Mouse (Mus musculus) hindbrain, embryonic 14.5 days (tissue): ENCODE data around the gene Ccdc3. TPM values are rescaled to one million over a fixed set of nuclear protein-coding genes. Genes with fewer than 3 reads are reported as not detected.
"Not testable (repeated sequence)": the region's sequence is repeated elsewhere in the genome, so short reads cannot be mapped to it uniquely, and the experiment has no call there.

Source experiments
- ATAC-seq: fragments of 200-750 bp; cut with Nextera tagmentation; 2 replicates; pipeline ENCODE4 v1.8.0; 2017; ENCODE audit warnings: moderate number of reproducible peaks, mild to moderate bottlenecking, moderate TSS enrichment, moderate library complexity; ENCODE audit not compliant: low FRiP score
- DNase-seq: peaks from one replicate; pipeline ENCODE4 v3.0.0-alpha.2; 2015; ENCODE audit warnings: low spot score
- H3K27ac ChIP-seq: fragments of 300-500 bp; sonication (generic); 2 replicates; pipeline ENCODE4 v1.5.1; 2014; ENCODE audit warnings: mild to moderate bottlenecking, moderate library complexity
- H3K27me3 ChIP-seq: fragments of 300-500 bp; sonication (generic); 2 replicates; pipeline ENCODE4 v1.6.1; 2014; ENCODE audit warnings: mild to moderate bottlenecking, low read length, mixed read lengths; ENCODE audit not compliant: control insufficient read depth, insufficient read depth
- H3K36me3 ChIP-seq: fragments of 300-500 bp; sonication (generic); replicated peaks from 2 replicates; pipeline ENCODE4 v1.6.1; 2014; ENCODE audit not compliant: control insufficient read depth, insufficient read depth
- H3K4me1 ChIP-seq: fragments of 300-500 bp; sonication (generic); replicated peaks from 2 replicates; pipeline ENCODE4 v1.6.1; 2014; ENCODE audit warnings: antibody characterized with exemption, low read length, mixed read lengths; ENCODE audit not compliant: control insufficient read depth, insufficient read depth
- H3K4me2 ChIP-seq: fragments of 300-500 bp; sonication (generic); replicated peaks from 2 replicates; pipeline ENCODE4 v1.6.1; 2014; ENCODE audit warnings: mild to moderate bottlenecking, moderate library complexity
- H3K4me3 ChIP-seq: fragments of 300-500 bp; sonication (generic); replicated peaks from 2 replicates; pipeline ENCODE4 v1.5.1; 2014; ENCODE audit warnings: mild to moderate bottlenecking, low read length
- H3K9ac ChIP-seq: fragments of 300-500 bp; sonication (generic); 2 replicates; pipeline ENCODE4 v1.6.1; 2014
- H3K9me3 ChIP-seq: fragments of 300-500 bp; sonication (generic); 2 replicates; pipeline ENCODE4 v1.6.1; 2016; ENCODE audit warnings: low read length; ENCODE audit not compliant: control insufficient read depth
- WGBS: fragments of 180-500 bp; shearing (Covaris S2); extraction: QIAGEN DNeasy Blood & Tissue Kit; methylation state at CpG from one replicate; pipeline ENCODE4 v1.1.7; 2014; 5-methylcytosine and 5-hydroxymethylcytosine counted together
- polyA plus RNA-seq: library from polyadenylated mRNA; unstranded; fragments of >200 nt; fragmentation: Nextera tagmentation; extraction: Ambion mirVana; gene quantifications from 2 replicates; pipeline ENCODE4 v1.2.1, GENCODE M21; 2014

Gene Ccdc3
- 13.9 and 16.6 TPM in 2 replicates for polyA plus RNA-seq

GRCm38 (mm10) chr2:5137500-5138286, at the start of gene Ccdc3:
TSS of gene Ccdc3 (plus strand) at chr2:5137776.
- ATAC-seq: peak; percentile 61; the same call in 1 of the 2 replicates
- under 1% methylated on average over 74 of the region's 78 CpGs for WGBS
- 0 out of 2 replicates have a peak, but pooled peaks cover 4% of the 10 kb centered on the region for H3K9me3 ChIP-seq
- DNase-seq: no peak
- H3K9ac ChIP-seq: peak within 1 kb of the TSS; percentile 49
- no peaks in the 10 kb centered on the region for H3K36me3 ChIP-seq
- peaks cover 6% of the 10 kb centered on the region; the same call in 1 of the 2 replicates for H3K4me1 ChIP-seq
- peak within 1 kb of the TSS; percentile 71 for H3K4me2 ChIP-seq
- peak within 1 kb of the TSS; percentile 44 for H3K4me3 ChIP-seq
- peaks cover 34% of the 10 kb centered on the region for H3K27me3 ChIP-seq
- no peak within 1 kb of the TSS for H3K27ac ChIP-seq

- peak; percentile 73 for ATAC-seq
- not testable (repeated sequence) for H3K27ac ChIP-seq, H3K36me3 ChIP-seq, H3K4me1 ChIP-seq, H3K9ac ChIP-seq, H3K27me3 ChIP-seq, H3K4me2 ChIP-seq, H3K4me3 ChIP-seq, H3K9me3 ChIP-seq
- 100% methylated on average over 3 of the region's 4 CpGs for WGBS
- peak; percentile 77 for DNase-seq
These were observed 47.2 kb upstream of the Ccdc3 start for GRCm38 (mm10) chr2:5090385-5090784.

GRCm38 (mm10) chr2:5094876-5095275, 42.7 kb upstream of the Ccdc3 start:
- Histone ChIP-seq H3K4me2 (no peak overlapping the region), H3K27me3 (no peaks in the 10 kb centered on the region), H3K9ac (no peak overlapping the region), H3K4me3 (no peak overlapping the region), H3K4me1 (0 out of 2 replicates have a peak, but pooled peaks cover 5% of the 10 kb centered on the region), H3K36me3 (no peaks in the 10 kb centered on the region), H3K9me3 (no peaks in the 10 kb centered on the region), H3K27ac (no peak overlapping the region)
- no peak for DNase-seq
- ATAC-seq: no peak
- WGBS: 88% methylated on average over 5 of the region's 5 CpGs

GRCm38 (mm10) chr2:5095316-5095715, 42.3 kb upstream of the Ccdc3 start:
- WGBS: 36% methylated on average over 1 of the region's 1 CpGs
- no peak overlapping the region for H3K4me3 ChIP-seq
- no peaks in the 10 kb centered on the region for H3K27me3 ChIP-seq
- H3K9ac ChIP-seq: no peak overlapping the region
- no peak for ATAC-seq
- no peak for DNase-seq
- H3K9me3 ChIP-seq: no peaks in the 10 kb centered on the region
- H3K4me2 ChIP-seq: no peak overlapping the region
- peaks cover 5% of the 10 kb centered on the region; the same call in 1 of the 2 replicates for H3K4me1 ChIP-seq
- no peaks in the 10 kb centered on the region for H3K36me3 ChIP-seq
- H3K27ac ChIP-seq: no peak overlapping the region

- no peaks in the 10 kb centered on the region for H3K27me3 ChIP-seq
- H3K9ac ChIP-seq: peak overlapping the region; percentile 35
- H3K4me2 ChIP-seq: peak overlapping the region; percentile 55
- H3K4me1 ChIP-seq: peaks cover 5% of the 10 kb centered on the region; the same call in 1 of the 2 replicates
- 20% methylated on average over 20 of the region's 20 CpGs for WGBS
- DNase-seq (no peak), ATAC-seq (peak; percentile 58; the same call in 1 of the 2 replicates)
- H3K9me3 ChIP-seq: no peaks in the 10 kb centered on the region
- H3K36me3 ChIP-seq: no peaks in the 10 kb centered on the region
- H3K27ac ChIP-seq: peak overlapping the region; percentile 68
- H3K4me3 ChIP-seq: peak overlapping the region; percentile 23; the same call in 1 of the 2 replicates
These were observed 39.7 kb upstream of the Ccdc3 start for GRCm38 (mm10) chr2:5097786-5098445.

- Histone ChIP-seq H3K4me1 (peaks cover 5% of the 10 kb centered on the region; the same call in 1 of the 2 replicates), H3K9me3 (no peaks in the 10 kb centered on the region), H3K4me2 (no peak overlapping the region), H3K27ac (no peak overlapping the region), H3K36me3 (no peaks in the 10 kb centered on the region), H3K27me3 (no peaks in the 10 kb centered on the region), H3K9ac (no peak overlapping the region), H3K4me3 (no peak overlapping the region)
- no peak for ATAC-seq
- 79% methylated on average over 6 of the region's 6 CpGs for WGBS
- peak; percentile 22 for DNase-seq
These were observed 38.4 kb upstream of the Ccdc3 start for GRCm38 (mm10) chr2:5099176-5099575.

GRCm38 (mm10) chr2:5101743-5102245, 35.8 kb upstream of the Ccdc3 start:
- Histone ChIP-seq H3K36me3 (no peaks in the 10 kb centered on the region), H3K4me3 (no peak overlapping the region), H3K4me2 (no peak overlapping the region), H3K27ac (no peak overlapping the region), H3K4me1 (peaks cover 5% of the 10 kb centered on the region; the same call in 1 of the 2 replicates), H3K9ac (no peak overlapping the region), H3K9me3 (peaks cover 8% of the 10 kb centered on the region), H3K27me3 (no peaks in the 10 kb centered on the region)
- no peak for ATAC-seq
- no peak for DNase-seq
- 86% methylated on average over 10 of the region's 10 CpGs for WGBS

- H3K9me3 ChIP-seq: peaks cover 19% of the 10 kb centered on the region
- no peak overlapping the region for H3K27ac ChIP-seq
- WGBS: 73% methylated on average over 1 of the region's 1 CpGs
- no peak for ATAC-seq
- no peak overlapping the region for H3K4me2 ChIP-seq
- no peak overlapping the region for H3K4me3 ChIP-seq
- no peaks in the 10 kb centered on the region for H3K36me3 ChIP-seq
- no peak for DNase-seq
- H3K4me1 ChIP-seq: peaks cover 5% of the 10 kb centered on the region; the same call in 1 of the 2 replicates
- H3K27me3 ChIP-seq: no peaks in the 10 kb centered on the region
- H3K9ac ChIP-seq: no peak overlapping the region
These were observed 34.7 kb upstream of the Ccdc3 start for GRCm38 (mm10) chr2:5102891-5103290.

GRCm38 (mm10) chr2:5112785-5113291, 24.7 kb upstream of the Ccdc3 start:
- peaks cover 1% of the 10 kb centered on the region; the same call in 1 of the 2 replicates for H3K9me3 ChIP-seq
- WGBS: 26% methylated on average over 8 of the region's 8 CpGs
- H3K4me1 ChIP-seq: peaks cover 21% of the 10 kb centered on the region
- DNase-seq (peak; percentile 61), ATAC-seq (peak; percentile 61; the same call in 1 of the 2 replicates)
- H3K27ac ChIP-seq: peak overlapping the region; percentile 53
- H3K27me3 ChIP-seq: no peaks in the 10 kb centered on the region
- H3K36me3 ChIP-seq: no peaks in the 10 kb centered on the region
- 0 out of 2 replicates have a peak overlapping the region, but pooled peaks have one; percentile 3 for H3K4me2 ChIP-seq
- H3K9ac ChIP-seq: no peak overlapping the region
- no peak overlapping the region for H3K4me3 ChIP-seq
